Mouse (Mus musculus) liver, embryonic 16.5 days (tissue): ENCODE results near the gene Gmpr2. TPM values are rescaled to one million over a fixed set of nuclear protein-coding genes. Genes with fewer than 3 reads are reported as not detected.

Source experiments
- ATAC-seq: fragments of 200-750 bp; cut with Nextera tagmentation; 2 replicates; pipeline ENCODE4 v1.8.0; 2017; ENCODE audit warnings: low read depth, mild to moderate bottlenecking, moderate number of reproducible peaks, moderate library complexity
- H3K27ac ChIP-seq: fragments of 300-500 bp; sonication (generic); 2 replicates; pipeline ENCODE4 v1.5.1; 2014; ENCODE audit warnings: mild to moderate bottlenecking, low read length
- H3K27me3 ChIP-seq: fragments of 300-500 bp; sonication (generic); 2 replicates; pipeline ENCODE4 v1.6.1; 2014; ENCODE audit warnings: low read depth, low read length, mixed read lengths; ENCODE audit not compliant: control insufficient read depth, insufficient read depth
- H3K36me3 ChIP-seq: fragments of 300-500 bp; sonication (generic); 2 replicates; pipeline ENCODE4 v1.6.1; 2014; ENCODE audit warnings: mild to moderate bottlenecking; ENCODE audit not compliant: control insufficient read depth, insufficient read depth
- H3K4me1 ChIP-seq: fragments of 300-500 bp; sonication (generic); 2 replicates; pipeline ENCODE4 v1.6.1; 2014; ENCODE audit warnings: low read depth, low read length, mixed read lengths; ENCODE audit not compliant: control insufficient read depth
- H3K4me2 ChIP-seq: fragments of 300-500 bp; sonication (generic); 2 replicates; pipeline ENCODE4 v1.6.1; 2014; ENCODE audit warnings: low read depth, low read length, mixed read lengths
- H3K4me3 ChIP-seq: fragments of 300-500 bp; sonication (generic); 2 replicates; pipeline ENCODE4 v1.5.1; 2014; ENCODE audit warnings: low read depth, mild to moderate bottlenecking, low read length
- H3K9ac ChIP-seq: fragments of 300-500 bp; sonication (generic); 2 replicates; pipeline ENCODE4 v1.6.1; 2014; ENCODE audit warnings: low read depth, low read length
- H3K9me3 ChIP-seq: fragments of 300-500 bp; sonication (generic); replicated peaks from 2 replicates; pipeline ENCODE4 v1.6.1; 2016; ENCODE audit warnings: low read length; ENCODE audit not compliant: control insufficient read depth
- WGBS: fragments of 180-500 bp; shearing (Covaris S2); extraction: QIAGEN DNeasy Blood & Tissue Kit; methylation state at CpG from one replicate; pipeline ENCODE4 v1.1.7; 2014; ENCODE audit not compliant: insufficient replicate concordance; 5-methylcytosine and 5-hydroxymethylcytosine counted together
- polyA plus RNA-seq: library from polyadenylated mRNA; unstranded; fragments of >200 nt; fragmentation: Nextera tagmentation; extraction: Ambion mirVana; gene quantifications from 2 replicates; pipeline ENCODE4 v1.2.1, GENCODE M21; 2015

The Gmpr2 gene
- polyA plus RNA-seq, 1 experiment from 2014 or later = 20.9 TPM

- Histone ChIP-seq H3K9me3 (no peaks in the 10 kb centered on the region), H3K4me2 (peak overlapping the region; percentile 69), H3K27me3 (no peaks in the 10 kb centered on the region), H3K4me1 (peaks cover 17% of the 10 kb centered on the region), H3K9ac (peak overlapping the region; percentile 67), H3K36me3 (peaks cover 8% of the 10 kb centered on the region), H3K27ac (peak overlapping the region; percentile 45; the same call in 1 of the 2 replicates), H3K4me3 (peak overlapping the region; percentile 73)
- 59% methylated on average over 2 of the region's 2 CpGs for WGBS
- no peak for ATAC-seq
These were observed 11.1 kb upstream of the Gmpr2 start for GRCm38 (mm10) chr14:55660636-55661035.

- Histone ChIP-seq H3K4me2 (peak overlapping the region; percentile 88), H3K27me3 (no peaks in the 10 kb centered on the region), H3K9me3 (no peaks in the 10 kb centered on the region), H3K4me3 (peak overlapping the region; percentile 96), H3K4me1 (peaks cover 20% of the 10 kb centered on the region), H3K27ac (peak overlapping the region; percentile 92), H3K9ac (peak overlapping the region; percentile 85), H3K36me3 (peaks cover 14% of the 10 kb centered on the region)
- WGBS = 0% methylated on average over 12 of the region's 12 CpGs
- peak; percentile 12; the same call in 1 of the 2 replicates for ATAC-seq
These were observed 282 bp upstream of the Gmpr2 start for GRCm38 (mm10) chr14:55671486-55671832.

GRCm38 (mm10) chr14:55672741-55673060, 960 bp downstream of the Gmpr2 start:
- no peaks in the 10 kb centered on the region for H3K27me3 ChIP-seq
- 56% methylated on average over 7 of the region's 7 CpGs for WGBS
- peak overlapping the region; percentile 55 for H3K9ac ChIP-seq
- H3K4me1 ChIP-seq = peaks cover 20% of the 10 kb centered on the region
- H3K4me3 ChIP-seq = peak overlapping the region; percentile 96
- no peak for ATAC-seq
- H3K9me3 ChIP-seq = no peaks in the 10 kb centered on the region
- H3K4me2 ChIP-seq = peak overlapping the region; percentile 86
- peak overlapping the region; percentile 92 for H3K27ac ChIP-seq
- peaks cover 24% of the 10 kb centered on the region for H3K36me3 ChIP-seq

GRCm38 (mm10) chr14:55677615-55678014, 5.9 kb downstream of the Gmpr2 start:
- WGBS = 73% methylated on average over 4 of the region's 4 CpGs
- H3K4me2 ChIP-seq = no peak overlapping the region
- H3K27me3 ChIP-seq = no peaks in the 10 kb centered on the region
- H3K36me3 ChIP-seq = peaks cover 48% of the 10 kb centered on the region
- H3K9ac ChIP-seq = no peak overlapping the region
- no peak overlapping the region for H3K27ac ChIP-seq
- H3K4me3 ChIP-seq = no peak overlapping the region
- H3K4me1 ChIP-seq = peaks cover 18% of the 10 kb centered on the region
- no peaks in the 10 kb centered on the region for H3K9me3 ChIP-seq
- no peak for ATAC-seq

GRCm38 (mm10) chr14:55681160-55682117, 9.7 kb downstream of the Gmpr2 start, which contains the start of gene Tinf2:
Gene Tinf2 (minus strand): TSS chr14:55681820.
- peaks cover 37% of the 10 kb centered on the region for H3K36me3 ChIP-seq
- H3K27me3 ChIP-seq = no peaks in the 10 kb centered on the region
- peak within 1 kb of the TSS; percentile 74 for H3K4me3 ChIP-seq
- peak within 1 kb of the TSS; percentile 82 for H3K9ac ChIP-seq
- H3K9me3 ChIP-seq = no peaks in the 10 kb centered on the region
- ATAC-seq = peak; percentile 96
- peak within 1 kb of the TSS; percentile 95 for H3K27ac ChIP-seq
- H3K4me1 ChIP-seq = peaks cover 13% of the 10 kb centered on the region
- H3K4me2 ChIP-seq = peak within 1 kb of the TSS; percentile 83
- WGBS = under 1% methylated on average over 66 of the region's 66 CpGs

- peak overlapping the region; percentile 82 for H3K9ac ChIP-seq
- H3K27ac ChIP-seq = peak overlapping the region; percentile 95
These were observed 10.4 kb downstream of the Gmpr2 start for GRCm38 (mm10) chr14:55682118-55682493.

GRCm38 (mm10) chr14:55689433-55689832, 17.7 kb downstream of the Gmpr2 start:
- no peak for ATAC-seq
- Histone ChIP-seq H3K36me3 (no peaks in the 10 kb centered on the region), H3K4me3 (no peak overlapping the region), H3K9ac (no peak overlapping the region), H3K4me1 (no peaks in the 10 kb centered on the region), H3K27ac (no peak overlapping the region), H3K4me2 (no peak overlapping the region), H3K9me3 (no peaks in the 10 kb centered on the region), H3K27me3 (no peaks in the 10 kb centered on the region)
- WGBS = 68% methylated on average over 10 of the region's 10 CpGs

More at GRCm38 (mm10) chr14:55682118-55682493, 10.4 kb downstream of the Gmpr2 start:
- peaks cover 13% of the 10 kb centered on the region for H3K4me1 ChIP-seq
- peak overlapping the region; percentile 74 for H3K4me3 ChIP-seq
- H3K9me3 ChIP-seq = no peaks in the 10 kb centered on the region
- H3K4me2 ChIP-seq = peak overlapping the region; percentile 83
- ATAC-seq = no peak
- peaks cover 30% of the 10 kb centered on the region for H3K36me3 ChIP-seq
- WGBS = 11% methylated on average over 3 of the region's 3 CpGs
- no peaks in the 10 kb centered on the region for H3K27me3 ChIP-seq

GRCm38 (mm10) chr14:55697226-55697625, 25.5 kb downstream of the Gmpr2 start:
- H3K9me3 ChIP-seq = no peaks in the 10 kb centered on the region
- WGBS = 42% methylated on average over 4 of the region's 4 CpGs
- no peaks in the 10 kb centered on the region for H3K4me1 ChIP-seq
- ATAC-seq = no peak
- H3K4me3 ChIP-seq = no peak overlapping the region
- H3K4me2 ChIP-seq = no peak overlapping the region
- H3K36me3 ChIP-seq = no peaks in the 10 kb centered on the region
- H3K27ac ChIP-seq = no peak overlapping the region
- H3K9ac ChIP-seq = no peak overlapping the region
- H3K27me3 ChIP-seq = no peaks in the 10 kb centered on the region

- ATAC-seq = no peak
- Histone ChIP-seq H3K27me3 (no peaks in the 10 kb centered on the region), H3K27ac (no peak overlapping the region), H3K4me1 (no peaks in the 10 kb centered on the region; the same call in 1 of the 2 replicates), H3K36me3 (no peaks in the 10 kb centered on the region), H3K9me3 (no peaks in the 10 kb centered on the region), H3K4me2 (no peak overlapping the region), H3K9ac (no peak overlapping the region), H3K4me3 (no peak overlapping the region)
- 59% methylated on average over 9 of the region's 9 CpGs for WGBS
These were observed 29.4 kb downstream of the Gmpr2 start for GRCm38 (mm10) chr14:55701131-55701530.
